Mouse (Mus musculus) stomach, postnatal 0 days (tissue): ENCODE data around the gene Selenom.

ENCODE experiments used
- CTCF ChIP-seq: IDR thresholded peaks from 2 replicates; pipeline ENCODE4 v1.5.1; 2016; ENCODE audit warnings: antibody characterized with exemption, low read depth, mild to moderate bottlenecking, moderate library complexity
- EP300 ChIP-seq: optimal IDR thresholded peaks from 2 replicates; pipeline ENCODE3; 2016; ENCODE audit warnings: antibody characterized with exemption

DNA sequence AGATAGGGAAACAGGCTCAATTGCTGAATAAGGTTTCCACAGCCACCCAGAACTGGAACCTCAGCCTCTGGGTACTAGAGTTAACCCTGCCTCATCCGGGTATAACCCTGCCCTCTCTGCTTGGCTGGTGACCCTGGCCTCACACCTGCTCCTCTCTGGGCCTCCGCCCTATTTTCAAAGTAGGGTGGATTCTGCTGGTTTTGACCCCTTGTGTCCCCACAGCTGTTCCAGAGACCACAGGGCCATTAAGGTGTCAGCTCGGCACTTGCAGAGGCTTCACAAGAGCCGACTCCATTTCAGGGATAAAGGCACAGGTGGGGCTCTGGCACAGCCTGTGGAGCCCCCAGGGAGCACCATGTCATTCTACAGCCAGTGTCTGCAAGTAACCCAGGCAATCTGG, 21.7 kb upstream of the Selenom start:
- TF ChIP-seq CTCF = no peak
- TF ChIP-seq EP300 = no peak
